Mouse (Mus musculus): ENCODE data around the gene Itfg1. TPM values are rescaled to one million over a fixed set of nuclear protein-coding genes. Genes with fewer than 3 reads are reported as not detected.
"Not testable (repeated sequence)": the region's sequence is repeated elsewhere in the genome, so short reads cannot be mapped to it uniquely, and the experiment has no call there.

Itfg1 gene
- polyA plus RNA-seq, 1 experiment from 2014 or later = 82.4 TPM

- no peak for TF ChIP-seq CTCF (IDR thresholded peaks at IDR 0.05; ENCODE audit: low read depth)
- Histone ChIP-seq H3K27me3 (ENCODE audit: insufficient read depth, low read length) (no peaks in the 10 kb centered on the region), H3K9ac (no peak overlapping the region), H3K9me3 (ENCODE audit: low read depth, low read length) (no peaks in the 10 kb centered on the region), H3K36me3 (ENCODE audit: insufficient read depth) (no peaks in the 10 kb centered on the region), H3K27ac (ENCODE audit: low read depth) (no peak overlapping the region), H3K4me3 (ENCODE audit: low read depth, low read length) (no peak overlapping the region), H3K4me2 (no peak overlapping the region), H3K4me1 (ENCODE audit: insufficient read depth) (no peaks in the 10 kb centered on the region)
- 89% methylated on average over 19 of the region's 19 CpGs for WGBS
- no peak for DNase-seq
- no peak for ATAC-seq (ENCODE audit: insufficient read depth)
These were observed 13.8 kb upstream of the Itfg1 start for GRCm38 (mm10) chr8:85854220-85855123.

GRCm38 (mm10) chr8:85845887-85846286 lies 5.2 kb upstream of the Itfg1 start:
- no peak overlapping the region for H3K4me3 ChIP-seq (ENCODE audit: low read depth, low read length)
- TF ChIP-seq CTCF (IDR thresholded peaks at IDR 0.05; ENCODE audit: low read depth) = no peak
- DNase-seq (no peak), ATAC-seq (ENCODE audit: insufficient read depth) (no peak)
- no peak overlapping the region for H3K4me2 ChIP-seq
- H3K27me3 ChIP-seq (ENCODE audit: insufficient read depth, low read length) = no peaks in the 10 kb centered on the region
- no peak overlapping the region for H3K27ac ChIP-seq (ENCODE audit: low read depth)
- H3K9me3 ChIP-seq (ENCODE audit: low read depth, low read length) = no peaks in the 10 kb centered on the region
- peaks cover 3% of the 10 kb centered on the region; the same call in 1 of the 2 replicates for H3K4me1 ChIP-seq (ENCODE audit: insufficient read depth)
- no peaks in the 10 kb centered on the region for H3K36me3 ChIP-seq (ENCODE audit: insufficient read depth)
- H3K9ac ChIP-seq = no peak overlapping the region

- Histone ChIP-seq H3K27ac (ENCODE audit: low read depth) (no peak overlapping the region), H3K27me3 (ENCODE audit: insufficient read depth, low read length) (no peaks in the 10 kb centered on the region), H3K9ac (peak overlapping the region; percentile 91), H3K4me1 (ENCODE audit: insufficient read depth) (peaks cover 8% of the 10 kb centered on the region; the same call in 1 of the 2 replicates), H3K4me2 (peak overlapping the region; percentile 67), H3K36me3 (ENCODE audit: insufficient read depth) (0 out of 2 replicates have a peak, but pooled peaks cover 4% of the 10 kb centered on the region), H3K9me3 (ENCODE audit: low read depth, low read length) (no peaks in the 10 kb centered on the region), H3K4me3 (ENCODE audit: low read depth, low read length) (peak overlapping the region; percentile 88)
- DNase-seq (peak; percentile 29), ATAC-seq (ENCODE audit: insufficient read depth) (no peak)
- WGBS = 5% methylated on average over 4 of the region's 4 CpGs
- TF ChIP-seq CTCF (IDR thresholded peaks at IDR 0.05; ENCODE audit: low read depth) = no peak
These were observed 721 bp upstream of the Itfg1 start for GRCm38 (mm10) chr8:85841489-85841795.

- no peaks in the 10 kb centered on the region for H3K27me3 ChIP-seq (ENCODE audit: insufficient read depth, low read length)
- peaks cover 12% of the 10 kb centered on the region; the same call in 1 of the 2 replicates for H3K36me3 ChIP-seq (ENCODE audit: insufficient read depth)
- H3K9me3 ChIP-seq (ENCODE audit: low read depth, low read length) = no peaks in the 10 kb centered on the region
- peak overlapping the region; percentile 97 for H3K27ac ChIP-seq (ENCODE audit: low read depth)
- WGBS = under 1% methylated on average over 21 of the region's 21 CpGs
- H3K4me3 ChIP-seq (ENCODE audit: low read depth, low read length) = peak overlapping the region; percentile 88
- DNase-seq (no peak), ATAC-seq (ENCODE audit: insufficient read depth) (no peak; the same call in 1 of the 2 replicates)
- no peak for TF ChIP-seq CTCF (IDR thresholded peaks at IDR 0.05; ENCODE audit: low read depth)
- H3K4me1 ChIP-seq (ENCODE audit: insufficient read depth) = peaks cover 8% of the 10 kb centered on the region; the same call in 1 of the 2 replicates
- H3K4me2 ChIP-seq = peak overlapping the region; percentile 67
- H3K9ac ChIP-seq = peak overlapping the region; percentile 91
These were observed 635 bp downstream of the Itfg1 start for GRCm38 (mm10) chr8:85839916-85840656.

GRCm38 (mm10) chr8:85813621-85814020 lies 27.1 kb downstream of the Itfg1 start:
- Histone ChIP-seq H3K9me3 (ENCODE audit: low read depth, low read length) (no peaks in the 10 kb centered on the region), H3K36me3 (ENCODE audit: insufficient read depth) (no peaks in the 10 kb centered on the region), H3K27ac (ENCODE audit: low read depth) (no peak overlapping the region), H3K4me3 (ENCODE audit: low read depth, low read length) (no peak overlapping the region), H3K4me2 (no peak overlapping the region), H3K4me1 (ENCODE audit: insufficient read depth) (no peaks in the 10 kb centered on the region), H3K27me3 (ENCODE audit: insufficient read depth, low read length) (no peaks in the 10 kb centered on the region), H3K9ac (no peak overlapping the region)
- DNase-seq (no peak), ATAC-seq (ENCODE audit: insufficient read depth) (no peak)
- no peak for TF ChIP-seq CTCF (IDR thresholded peaks at IDR 0.05; ENCODE audit: low read depth)

GRCm38 (mm10) chr8:85801408-85801807 lies 39.3 kb downstream of the Itfg1 start:
- Histone ChIP-seq H3K9me3 (ENCODE audit: low read depth, low read length) (no peaks in the 10 kb centered on the region), H3K4me2 (no peak overlapping the region), H3K27me3 (ENCODE audit: insufficient read depth, low read length) (no peaks in the 10 kb centered on the region), H3K9ac (no peak overlapping the region), H3K4me3 (ENCODE audit: low read depth, low read length) (no peak overlapping the region), H3K4me1 (ENCODE audit: insufficient read depth) (no peaks in the 10 kb centered on the region), H3K27ac (ENCODE audit: low read depth) (no peak overlapping the region), H3K36me3 (ENCODE audit: insufficient read depth) (peaks cover 10% of the 10 kb centered on the region; the same call in 1 of the 2 replicates)
- TF ChIP-seq CTCF (IDR thresholded peaks at IDR 0.05; ENCODE audit: low read depth) = no peak
- no peak for DNase-seq
- 84% methylated on average over 1 of the region's 1 CpGs for WGBS
- no peak for ATAC-seq (ENCODE audit: insufficient read depth)

- Histone ChIP-seq H3K4me3 (ENCODE audit: low read depth, low read length) (no peak overlapping the region), H3K36me3 (ENCODE audit: insufficient read depth) (peaks cover 8% of the 10 kb centered on the region; the same call in 1 of the 2 replicates), H3K9me3 (ENCODE audit: low read depth, low read length) (no peaks in the 10 kb centered on the region), H3K4me2 (no peak overlapping the region), H3K27ac (ENCODE audit: low read depth) (no peak overlapping the region), H3K9ac (no peak overlapping the region), H3K27me3 (ENCODE audit: insufficient read depth, low read length) (no peaks in the 10 kb centered on the region), H3K4me1 (ENCODE audit: insufficient read depth) (no peaks in the 10 kb centered on the region)
- no peak for ATAC-seq (ENCODE audit: insufficient read depth)
- DNase-seq = no peak
- TF ChIP-seq CTCF (IDR thresholded peaks at IDR 0.05; ENCODE audit: low read depth) = no peak
- WGBS = 81% methylated on average over 1 of the region's 1 CpGs
These were observed 40.6 kb downstream of the Itfg1 start for GRCm38 (mm10) chr8:85800164-85800563.

- not testable (repeated sequence) for DNase-seq; H3K36me3 ChIP-seq (ENCODE audit: insufficient read depth); ATAC-seq (ENCODE audit: insufficient read depth); H3K4me1 ChIP-seq (ENCODE audit: insufficient read depth); H3K27ac ChIP-seq (ENCODE audit: low read depth); H3K27me3 ChIP-seq (ENCODE audit: insufficient read depth, low read length); H3K4me3 ChIP-seq (ENCODE audit: low read depth, low read length); H3K9me3 ChIP-seq (ENCODE audit: low read depth, low read length); H3K4me2 ChIP-seq; H3K9ac ChIP-seq
- 89% methylated on average over 1 of the region's 1 CpGs for WGBS
These were observed 44.3 kb downstream of the Itfg1 start for GRCm38 (mm10) chr8:85796392-85796791.

Measured in lung, embryonic 14.5 days (tissue).